Mouse (Mus musculus): Measurements from ENCODE around the gene Fosl2. TPM values are rescaled to one million over a fixed set of nuclear protein-coding genes. Genes with fewer than 3 reads are reported as not detected.

Fosl2 gene
- total RNA-seq, 2 experiments from 2014 or later, result 49.1 to 96.8 TPM

- TF ChIP-seq CTCF (IDR thresholded peaks at IDR 0.05), result no peak
- Histone ChIP-seq H3K27ac (no peak overlapping the region), H3K4me3 (no peak overlapping the region)
- intact Hi-C loops (cut with DNase I), result loop anchor here (10.0 kb wide), 1 partner anchor 597 kb away; the partner anchor contains the start of gene Mrpl33
- no peak for DNase-seq (ENCODE audit: extremely low spot score in 1 of 2, low spot score in 2 of 2)
These were observed 56.6 kb downstream of the Fosl2 start for GRCm38 (mm10) chr5:32192016-32192845.

GRCm38 (mm10) chr5:32194236-32194635 lies 58.6 kb downstream of the Fosl2 start:
- intact Hi-C loops (cut with DNase I), result loop anchor here (10.0 kb wide), 1 partner anchor 599 kb away; the partner anchor contains the start of gene Mrpl33
- H3K27ac ChIP-seq, result no peak overlapping the region
- no peak for TF ChIP-seq CTCF (IDR thresholded peaks at IDR 0.05)
- no peak overlapping the region for H3K4me3 ChIP-seq
- no peak for DNase-seq (ENCODE audit: extremely low spot score in 1 of 2, low spot score in 2 of 2)

- intact Hi-C loops (cut with DNase I), result loop anchor here (5.0 to 10.0 kb wide), 3 partner anchors 54 to 601 kb away; partner anchors contain the start of gene Mrpl33
- no peak for TF ChIP-seq CTCF (IDR thresholded peaks at IDR 0.05)
- no peak overlapping the region for H3K27ac ChIP-seq
- no peak for DNase-seq (ENCODE audit: extremely low spot score in 1 of 2, low spot score in 2 of 2)
- H3K4me3 ChIP-seq, result no peak overlapping the region
These were observed 60.4 kb downstream of the Fosl2 start for GRCm38 (mm10) chr5:32195857-32196609.

- TF ChIP-seq CTCF (IDR thresholded peaks at IDR 0.05), result peak; percentile 96
- peak; percentile 88 to 91 for DNase-seq (ENCODE audit: extremely low spot score in 1 of 2, low spot score in 2 of 2)
- no peak overlapping the region for H3K4me3 ChIP-seq
- intact Hi-C loops (cut with DNase I), result loop anchor here (1.0 to 10.0 kb wide), 4 partner anchors 55 to 634 kb away; partner anchors contain the start of gene Mrpl33
- H3K27ac ChIP-seq, result no peak overlapping the region
These were observed 62.1 kb downstream of the Fosl2 start for GRCm38 (mm10) chr5:32197698-32198097.

GRCm38 (mm10) chr5:32199136-32199535 lies 63.5 kb downstream of the Fosl2 start:
- H3K4me3 ChIP-seq, result no peak overlapping the region
- intact Hi-C loops (cut with DNase I), result loop anchor here (5.0 to 10.0 kb wide), 3 partner anchors 57 to 604 kb away; partner anchors contain the start of gene Mrpl33
- H3K27ac ChIP-seq, result no peak overlapping the region
- no peak for TF ChIP-seq CTCF (IDR thresholded peaks at IDR 0.05)
- DNase-seq (ENCODE audit: extremely low spot score in 1 of 2, low spot score in 2 of 2), result no peak

- no peak for DNase-seq (ENCODE audit: extremely low spot score in 1 of 2, low spot score in 2 of 2)
- intact Hi-C loops (cut with DNase I), result loop anchor here (5.0 to 10.0 kb wide), 3 partner anchors 57 to 605 kb away; partner anchors contain the start of gene Mrpl33
- Histone ChIP-seq H3K4me3 (no peak overlapping the region), H3K27ac (no peak overlapping the region)
- no peak for TF ChIP-seq CTCF (IDR thresholded peaks at IDR 0.05)
These were observed 64.0 kb downstream of the Fosl2 start for GRCm38 (mm10) chr5:32199594-32199993.

GRCm38 (mm10) chr5:32204653-32205052 lies 69.1 kb downstream of the Fosl2 start:
- H3K4me3 ChIP-seq, result no peak overlapping the region
- intact Hi-C loops (cut with DNase I), result loop anchor here (10.0 kb wide), 1 partner anchor 310 kb away; no protein-coding TSS in a partner anchor
- DNase-seq (ENCODE audit: extremely low spot score in 1 of 2, low spot score in 2 of 2), result no peak
- H3K27ac ChIP-seq, result no peak overlapping the region
- TF ChIP-seq CTCF (IDR thresholded peaks at IDR 0.05), result peak; percentile 49

GRCm38 (mm10) chr5:32206726-32207125 lies 71.1 kb downstream of the Fosl2 start:
- Histone ChIP-seq H3K27ac (no peak overlapping the region), H3K4me3 (no peak overlapping the region)
- DNase-seq (ENCODE audit: extremely low spot score in 1 of 2, low spot score in 2 of 2), result no peak
- no peak for TF ChIP-seq CTCF (IDR thresholded peaks at IDR 0.05)
- intact Hi-C loops (cut with DNase I), result loop anchor here (10.0 kb wide), 1 partner anchor 308 kb away; no protein-coding TSS in a partner anchor

Other genes starting within 250 kb of the Fosl2 start
- 1 to 10 TPM in 1 of 2 experiments, under 1 TPM in 1; 0.91 to 1.8 TPM for gene Plb1, start 96.9 kb downstream of the Fosl2 start, total RNA-seq (2021)

Data from left cerebral cortex, adult 2 months (tissue).